Mouse (Mus musculus) hindbrain, embryonic 15.5 days (tissue): ENCODE data around the gene Panx3. TPM values are rescaled to one million over a fixed set of nuclear protein-coding genes. Genes with fewer than 3 reads are reported as not detected.

ENCODE experiments used
- ATAC-seq: fragments of 200-750 bp; cut with Nextera tagmentation; 2 replicates; pipeline ENCODE4 v1.8.0; 2017; ENCODE audit warnings: low read depth, moderate number of reproducible peaks, moderate TSS enrichment; ENCODE audit not compliant: low FRiP score
- H3K27ac ChIP-seq: fragments of 300-500 bp; sonication (generic); replicated peaks from 2 replicates; pipeline ENCODE4 v1.5.1; 2015; ENCODE audit warnings: mild to moderate bottlenecking, inconsistent platforms
- H3K27me3 ChIP-seq: fragments of 300-500 bp; sonication (generic); 2 replicates; pipeline ENCODE4 v1.6.1; 2015; ENCODE audit warnings: control low read depth, inconsistent platforms
- H3K36me3 ChIP-seq: fragments of 300-500 bp; sonication (generic); 2 replicates; pipeline ENCODE4 v1.6.1; 2015; ENCODE audit warnings: control low read depth, inconsistent platforms
- H3K4me1 ChIP-seq: fragments of 300-500 bp; sonication (generic); replicated peaks from 2 replicates; pipeline ENCODE4 v1.6.1; 2015; ENCODE audit warnings: control low read depth, inconsistent platforms
- H3K4me2 ChIP-seq: fragments of 300-500 bp; sonication (generic); 2 replicates; pipeline ENCODE4 v1.6.1; 2015; ENCODE audit warnings: moderate library complexity, mild to moderate bottlenecking, inconsistent platforms
- H3K4me3 ChIP-seq: fragments of 300-500 bp; sonication (generic); 2 replicates; pipeline ENCODE4 v1.5.1; 2015; ENCODE audit warnings: mild to moderate bottlenecking, inconsistent platforms
- H3K9ac ChIP-seq: fragments of 300-500 bp; sonication (generic); 2 replicates; pipeline ENCODE4 v1.6.1; 2015; ENCODE audit warnings: inconsistent platforms
- H3K9me3 ChIP-seq: fragments of 300-500 bp; sonication (generic); 2 replicates; pipeline ENCODE4 v1.6.1; 2016; ENCODE audit warnings: control low read depth, inconsistent platforms
- WGBS: fragments of 180-500 bp; shearing (Covaris S2); methylation state at CpG from one replicate; pipeline ENCODE4 v1.1.7; 2015; 5-methylcytosine and 5-hydroxymethylcytosine counted together
- polyA plus RNA-seq: library from polyadenylated mRNA; unstranded; fragments of >200 nt; fragmentation: Nextera tagmentation; extraction: Ambion mirVana; gene quantifications from 2 replicates; pipeline ENCODE4 v1.2.1, GENCODE M21; 2015

Gene Panx3
- polyA plus RNA-seq, 1 experiment from 2014 or later, result not detected

DNA sequence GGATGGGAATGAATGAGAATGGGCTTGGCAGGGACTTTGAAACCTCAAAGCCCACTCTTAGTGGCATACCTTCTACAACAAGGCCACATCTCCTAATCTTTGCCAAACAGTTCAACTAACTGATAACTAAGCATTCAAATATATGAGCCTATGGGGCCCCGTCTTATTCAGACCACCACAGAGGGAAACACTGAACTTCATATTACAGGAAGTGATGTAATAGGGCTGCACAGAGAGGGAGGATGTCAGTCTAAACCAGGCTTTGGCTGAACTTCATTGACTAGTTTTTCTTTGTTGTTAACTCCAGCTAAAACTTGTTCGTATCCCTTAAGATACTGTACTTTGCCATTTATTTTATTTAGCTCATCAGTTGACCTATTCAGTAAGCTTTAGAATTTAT is 39.1 kb downstream of the Panx3 start:
- no peak for ATAC-seq
- Histone ChIP-seq H3K4me1 (peaks cover 19% of the 10 kb centered on the region), H3K27ac (no peak overlapping the region), H3K4me2 (no peak overlapping the region), H3K4me3 (no peak overlapping the region), H3K27me3 (no peaks in the 10 kb centered on the region), H3K9me3 (no peaks in the 10 kb centered on the region), H3K36me3 (no peaks in the 10 kb centered on the region), H3K9ac (no peak overlapping the region)
- 88% methylated on average over 2 of the region's 2 CpGs for WGBS

DNA sequence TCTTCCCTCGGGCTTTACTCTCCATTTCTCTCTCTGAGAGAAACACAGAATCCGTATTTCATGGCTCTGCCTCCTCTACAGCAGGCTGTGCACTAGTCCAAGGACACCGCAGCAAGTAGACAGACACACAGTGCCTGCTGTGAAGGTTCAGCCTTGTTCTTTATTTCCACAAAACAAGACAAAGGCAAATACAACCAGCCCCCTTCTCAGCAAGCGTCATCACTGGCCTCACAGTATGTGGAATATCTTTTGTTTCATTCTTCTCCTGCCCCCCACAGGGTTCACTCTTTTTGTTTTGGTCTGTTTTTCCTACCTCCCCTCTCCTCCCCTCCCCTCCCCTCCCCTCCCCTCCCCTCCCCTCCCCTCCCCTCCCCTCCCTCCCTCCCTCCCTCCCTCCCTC is 40.5 kb downstream of the Panx3 start:
- no peak overlapping the region for H3K27ac ChIP-seq
- no peak overlapping the region for H3K4me3 ChIP-seq
- H3K4me2 ChIP-seq, result no peak overlapping the region
- 26% methylated on average over 4 of the region's 4 CpGs for WGBS
- no peak for ATAC-seq
- H3K27me3 ChIP-seq, result no peaks in the 10 kb centered on the region
- H3K4me1 ChIP-seq, result peaks cover 22% of the 10 kb centered on the region
- no peaks in the 10 kb centered on the region for H3K9me3 ChIP-seq
- H3K36me3 ChIP-seq, result no peaks in the 10 kb centered on the region
- no peak overlapping the region for H3K9ac ChIP-seq

DNA sequence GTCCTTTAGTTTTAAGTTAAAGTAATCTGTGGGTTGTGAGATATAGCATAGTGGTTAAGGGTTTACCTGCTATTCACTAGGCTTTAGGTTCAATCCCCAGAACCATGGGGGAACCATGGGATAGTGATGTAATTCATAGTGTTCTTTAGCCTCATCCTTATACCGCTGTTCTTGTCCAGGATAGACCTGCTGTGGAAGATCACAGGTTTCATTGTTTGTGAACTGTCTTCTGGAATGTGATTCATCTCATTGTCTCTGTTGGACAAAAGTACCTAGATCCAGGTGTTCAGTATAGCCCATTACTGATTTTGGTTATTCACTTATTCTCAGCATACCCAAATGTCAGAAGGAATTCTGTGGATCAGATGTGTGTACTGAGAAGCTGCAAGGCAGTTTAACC is 41.8 kb downstream of the Panx3 start:
- no peak overlapping the region for H3K27ac ChIP-seq

DNA sequence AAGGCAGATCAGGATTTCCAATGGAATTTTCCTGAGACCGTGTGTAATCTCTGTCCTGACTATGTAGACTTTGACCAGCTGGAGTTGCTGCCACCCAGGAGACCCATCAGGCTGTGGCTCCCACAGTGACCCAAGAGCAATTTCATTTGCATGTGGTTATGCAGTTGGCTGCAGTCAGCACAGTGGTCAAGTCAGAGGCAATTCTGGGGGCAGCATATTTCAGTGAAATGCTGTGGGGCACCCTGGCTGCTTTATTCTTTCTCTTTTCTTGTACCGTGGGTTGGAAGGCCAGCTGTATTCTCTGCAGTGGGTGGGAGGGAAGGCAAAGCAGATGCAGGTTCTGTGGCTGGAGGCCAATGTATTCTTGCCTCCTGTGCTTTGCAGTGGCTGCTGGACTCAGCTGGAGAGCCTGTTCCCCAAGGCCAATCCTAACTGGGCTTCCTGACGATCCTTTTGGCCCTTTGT is 42.9 kb downstream of the Panx3 start:
- Histone ChIP-seq H3K4me2 (peak overlapping the region; percentile 37), H3K9ac (peak overlapping the region; percentile 12; the same call in 1 of the 2 replicates), H3K4me3 (peak overlapping the region; percentile 12; the same call in 1 of the 2 replicates), H3K4me1 (peaks cover 22% of the 10 kb centered on the region), H3K9me3 (no peaks in the 10 kb centered on the region), H3K36me3 (no peaks in the 10 kb centered on the region), H3K27me3 (no peaks in the 10 kb centered on the region), H3K27ac (peak overlapping the region; percentile 83)
- peak; percentile 70 for ATAC-seq
- 3% methylated on average over 3 of the region's 3 CpGs for WGBS

More for the DNA sequence above, 41.8 kb downstream of the Panx3 start:
- Histone ChIP-seq H3K36me3 (no peaks in the 10 kb centered on the region), H3K9me3 (no peaks in the 10 kb centered on the region), H3K4me2 (no peak overlapping the region), H3K9ac (no peak overlapping the region), H3K27me3 (no peaks in the 10 kb centered on the region), H3K4me1 (peaks cover 22% of the 10 kb centered on the region), H3K4me3 (no peak overlapping the region)
- no peak for ATAC-seq
- WGBS, result 90% methylated on average over 1 of the region's 1 CpGs

DNA sequence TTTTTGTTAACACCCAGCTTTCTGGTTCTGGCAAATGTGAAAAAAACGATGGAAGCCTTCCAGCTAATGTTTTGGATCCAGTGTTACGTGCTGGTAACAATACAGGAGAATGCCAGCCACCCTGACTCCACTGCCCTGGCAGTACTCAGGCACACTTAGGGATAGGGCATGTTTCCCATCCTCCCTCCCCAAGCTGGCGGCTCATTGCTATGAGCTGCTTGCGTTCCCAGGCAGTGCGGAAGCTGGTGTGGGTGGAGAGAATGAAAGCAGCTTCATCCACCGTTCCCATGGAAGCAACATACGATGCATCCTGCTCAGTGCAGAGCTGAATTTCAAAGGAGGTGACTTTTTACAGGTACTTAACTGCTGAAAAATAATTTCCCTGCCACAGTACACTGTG is 43.4 kb downstream of the Panx3 start:
- Histone ChIP-seq H3K27ac (peak overlapping the region; percentile 83), H3K27me3 (no peaks in the 10 kb centered on the region), H3K36me3 (no peaks in the 10 kb centered on the region), H3K4me2 (peak overlapping the region; percentile 37), H3K9me3 (no peaks in the 10 kb centered on the region), H3K4me3 (peak overlapping the region; percentile 12; the same call in 1 of the 2 replicates), H3K4me1 (peaks cover 22% of the 10 kb centered on the region), H3K9ac (0 out of 2 replicates have a peak overlapping the region, but pooled peaks have one; percentile 12)
- peak; percentile 91 for ATAC-seq
- WGBS, result 3% methylated on average over 7 of the region's 7 CpGs

DNA sequence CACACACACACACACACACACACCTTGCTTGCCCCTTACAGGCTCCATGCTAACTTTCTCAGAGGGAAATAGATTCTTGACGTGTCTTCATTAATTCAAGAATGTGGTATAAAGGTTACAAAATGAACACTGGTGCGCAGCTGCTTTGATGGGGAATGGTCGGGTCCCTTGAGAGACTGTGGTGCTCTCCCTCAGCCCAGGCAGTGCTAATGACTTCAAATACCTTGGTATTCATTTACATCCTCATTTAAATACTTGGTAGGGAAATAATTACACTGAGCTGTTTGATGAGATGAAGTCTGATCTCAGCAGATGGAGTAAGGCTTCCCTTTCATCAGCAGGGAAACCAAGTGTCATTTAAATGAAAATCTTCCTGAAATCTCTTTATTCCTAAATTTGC is 43.9 kb downstream of the Panx3 start:
- Histone ChIP-seq H3K4me1 (peaks cover 22% of the 10 kb centered on the region), H3K9ac (no peak overlapping the region), H3K4me2 (peak overlapping the region; percentile 37), H3K27me3 (no peaks in the 10 kb centered on the region), H3K4me3 (no peak overlapping the region), H3K27ac (peak overlapping the region; percentile 83), H3K9me3 (no peaks in the 10 kb centered on the region), H3K36me3 (no peaks in the 10 kb centered on the region)
- ATAC-seq, result peak; percentile 63; the same call in 1 of the 2 replicates
- 21% methylated on average over 3 of the region's 3 CpGs for WGBS

DNA sequence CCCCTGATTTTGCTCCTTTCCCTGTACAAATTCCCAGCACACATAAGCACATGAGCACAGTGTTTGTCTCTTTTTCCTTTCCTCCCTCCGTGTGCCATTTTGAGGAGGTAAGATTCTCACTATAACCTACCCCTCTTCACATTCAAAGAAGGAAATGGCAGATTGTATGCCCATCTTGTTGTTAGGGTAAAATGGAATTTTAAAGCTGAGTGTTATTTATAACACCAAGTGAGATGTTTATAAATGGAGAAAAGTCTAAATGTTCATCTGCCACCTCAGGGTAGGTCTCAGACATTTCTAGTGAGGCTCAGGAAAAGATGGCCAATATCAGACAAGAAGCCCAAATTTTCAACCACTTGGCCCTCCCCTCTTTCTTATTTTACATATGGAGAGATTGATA is 44.5 kb downstream of the Panx3 start:
- H3K9ac ChIP-seq, result no peak overlapping the region
- no peaks in the 10 kb centered on the region for H3K27me3 ChIP-seq
- H3K4me2 ChIP-seq, result no peak overlapping the region
- H3K9me3 ChIP-seq, result no peaks in the 10 kb centered on the region
- no peak for ATAC-seq
- H3K27ac ChIP-seq, result peak overlapping the region; percentile 83; the same call in 1 of the 2 replicates
- peaks cover 22% of the 10 kb centered on the region for H3K4me1 ChIP-seq
- WGBS, result 78% methylated on average over 1 of the region's 1 CpGs
- H3K4me3 ChIP-seq, result no peak overlapping the region
- no peaks in the 10 kb centered on the region for H3K36me3 ChIP-seq

DNA sequence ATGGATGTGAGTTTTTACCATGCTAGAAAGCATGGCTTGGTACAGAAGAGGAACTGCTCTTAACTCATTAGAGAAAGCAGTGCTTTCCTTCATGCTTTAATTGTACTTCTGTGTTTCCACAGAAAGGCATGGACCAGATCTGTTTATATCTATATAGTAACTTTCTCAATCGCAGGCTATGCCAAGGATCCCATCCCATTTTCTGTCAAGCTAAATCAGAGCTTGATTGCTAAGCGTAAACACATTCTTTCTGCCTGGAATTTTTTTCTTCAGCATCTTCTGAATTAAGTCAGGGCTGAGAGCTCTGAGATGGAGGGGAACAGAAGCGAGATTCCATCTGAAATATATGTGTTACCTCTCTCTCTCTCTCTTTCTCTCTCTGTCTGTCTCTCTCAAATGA is 45.1 kb downstream of the Panx3 start:
- H3K9me3 ChIP-seq, result no peaks in the 10 kb centered on the region
- H3K36me3 ChIP-seq, result no peaks in the 10 kb centered on the region
- no peak for ATAC-seq
- peaks cover 22% of the 10 kb centered on the region for H3K4me1 ChIP-seq
- 84% methylated on average over 3 of the region's 3 CpGs for WGBS
- no peaks in the 10 kb centered on the region for H3K27me3 ChIP-seq
- no peak overlapping the region for H3K27ac ChIP-seq
- no peak overlapping the region for H3K4me2 ChIP-seq
- H3K4me3 ChIP-seq, result no peak overlapping the region
- no peak overlapping the region for H3K9ac ChIP-seq

DNA sequence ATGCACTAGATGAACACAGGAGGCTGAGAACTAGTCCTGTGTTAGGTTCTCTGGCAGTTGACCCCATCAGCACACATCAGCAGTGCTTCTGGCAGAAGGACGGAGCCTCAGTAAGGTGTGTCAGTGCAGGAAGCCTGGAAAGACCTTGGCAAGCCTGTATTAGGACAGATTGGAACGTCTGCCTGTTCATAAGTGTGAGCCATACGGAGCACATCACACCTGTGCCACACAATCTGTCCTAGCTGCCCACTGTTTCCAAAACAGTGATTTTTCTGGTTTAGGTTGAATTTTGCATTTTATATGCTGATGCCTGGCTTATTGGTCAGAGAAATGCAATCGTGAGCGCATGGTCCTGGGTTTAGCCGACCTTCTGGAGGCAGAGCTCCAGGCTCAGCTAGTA is 47.7 kb downstream of the Panx3 start:
- Histone ChIP-seq H3K4me1 (peaks cover 16% of the 10 kb centered on the region), H3K27ac (no peak overlapping the region), H3K4me2 (no peak overlapping the region), H3K9ac (no peak overlapping the region), H3K36me3 (no peaks in the 10 kb centered on the region), H3K9me3 (no peaks in the 10 kb centered on the region), H3K4me3 (no peak overlapping the region), H3K27me3 (no peaks in the 10 kb centered on the region)
- no peak for ATAC-seq
- 81% methylated on average over 6 of the region's 6 CpGs for WGBS

DNA sequence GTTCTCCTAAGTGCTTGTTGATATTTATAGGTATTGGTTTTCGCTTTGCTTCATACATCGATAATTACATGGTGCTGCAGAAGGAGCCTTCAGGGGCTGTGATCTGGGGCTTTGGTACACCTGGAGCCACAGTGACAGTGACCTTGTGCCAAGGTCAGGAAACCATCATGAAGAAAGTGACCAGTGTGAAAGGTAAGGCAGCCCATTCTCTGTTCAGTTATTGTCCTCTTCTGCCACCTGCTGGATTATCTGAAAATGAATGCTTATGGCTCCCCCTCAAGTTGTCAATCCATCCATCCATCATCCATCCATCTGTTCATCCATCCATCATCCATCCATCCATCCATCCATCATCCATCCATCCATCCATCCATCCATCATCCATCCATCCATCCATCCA is 52.3 kb downstream of the Panx3 start:
- peaks cover 14% of the 10 kb centered on the region for H3K4me1 ChIP-seq
- no peak overlapping the region for H3K4me3 ChIP-seq
- no peak overlapping the region for H3K27ac ChIP-seq
- 64% methylated on average over 2 of the region's 2 CpGs for WGBS
- H3K4me2 ChIP-seq, result no peak overlapping the region
- H3K9me3 ChIP-seq, result no peaks in the 10 kb centered on the region
- H3K27me3 ChIP-seq, result no peaks in the 10 kb centered on the region
- no peak overlapping the region for H3K9ac ChIP-seq
- no peak for ATAC-seq
- H3K36me3 ChIP-seq, result no peaks in the 10 kb centered on the region

DNA sequence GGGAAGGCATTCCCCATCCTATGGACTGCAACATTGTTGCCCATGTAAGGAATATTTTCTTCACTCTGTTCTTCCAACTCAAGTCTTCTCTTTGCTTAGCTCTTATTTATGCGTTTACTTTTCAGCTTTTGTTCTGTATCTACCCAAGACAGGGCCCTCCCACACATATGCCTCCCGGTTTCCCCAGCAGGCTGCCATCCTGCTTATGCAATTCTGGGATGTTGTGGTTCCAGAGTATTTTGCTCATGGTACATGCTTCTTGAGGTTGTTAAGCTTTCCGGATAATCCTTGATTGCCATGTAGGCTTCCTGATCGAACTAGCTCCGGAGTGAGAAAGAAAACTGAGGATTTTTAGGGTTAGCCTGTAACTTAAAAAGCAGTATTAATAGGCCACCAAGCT is 53.8 kb downstream of the Panx3 start:
- Histone ChIP-seq H3K4me3 (no peak overlapping the region), H3K27me3 (no peaks in the 10 kb centered on the region), H3K9me3 (no peaks in the 10 kb centered on the region), H3K4me1 (peaks cover 14% of the 10 kb centered on the region), H3K27ac (no peak overlapping the region), H3K4me2 (no peak overlapping the region), H3K9ac (no peak overlapping the region), H3K36me3 (no peaks in the 10 kb centered on the region)
- no peak for ATAC-seq
- WGBS, result 72% methylated on average over 5 of the region's 5 CpGs

DNA sequence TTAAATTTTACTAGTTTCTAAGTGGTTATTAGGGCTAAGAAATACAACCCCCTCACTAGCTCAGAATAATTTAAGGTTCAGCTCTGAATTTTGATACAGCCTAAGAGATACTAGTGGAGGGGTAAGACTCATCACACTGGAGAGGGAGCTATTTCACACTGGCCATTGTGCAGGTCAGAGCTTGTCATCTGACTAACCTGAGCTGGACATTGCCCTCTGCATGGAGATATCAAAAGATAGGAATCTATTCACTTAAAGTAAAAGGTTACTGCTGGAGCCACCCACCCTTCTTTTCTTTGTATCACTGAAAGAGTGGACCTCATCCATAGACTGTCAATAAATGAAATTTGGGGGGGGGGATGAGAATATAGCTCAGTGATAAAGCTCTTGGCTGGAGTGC is 54.7 kb downstream of the Panx3 start:
- H3K9ac ChIP-seq, result no peak overlapping the region
- H3K9me3 ChIP-seq, result no peaks in the 10 kb centered on the region
- ATAC-seq, result peak; percentile 19; the same call in 1 of the 2 replicates
- no peak overlapping the region for H3K27ac ChIP-seq
- no peak overlapping the region for H3K4me3 ChIP-seq
- H3K36me3 ChIP-seq, result no peaks in the 10 kb centered on the region
- peak overlapping the region; percentile 61 for H3K4me2 ChIP-seq
- H3K27me3 ChIP-seq, result no peaks in the 10 kb centered on the region
- peaks cover 14% of the 10 kb centered on the region for H3K4me1 ChIP-seq

DNA sequence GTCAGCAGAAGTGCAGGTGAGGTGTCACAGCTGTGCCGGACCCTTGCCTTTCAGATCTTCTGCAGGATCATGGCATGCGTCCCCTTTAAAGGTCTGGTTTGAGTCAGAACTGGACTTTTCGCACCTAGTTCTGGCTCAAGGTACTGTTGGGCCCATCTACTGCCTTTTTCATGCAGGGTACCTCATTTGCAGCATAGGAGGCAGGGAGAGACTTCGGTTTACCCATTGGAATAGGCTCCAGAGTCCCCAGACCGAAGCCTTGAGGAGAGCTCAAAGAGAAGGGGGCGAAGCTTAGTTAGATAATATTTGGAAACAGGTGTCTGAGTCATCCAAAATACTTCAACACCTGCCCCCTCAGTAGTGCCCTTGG is 55.1 kb downstream of the Panx3 start:
- 23% methylated on average over 6 of the region's 6 CpGs for WGBS
- peak; percentile 75; the same call in 1 of the 2 replicates for ATAC-seq
- Histone ChIP-seq H3K4me2 (peak overlapping the region; percentile 61), H3K4me3 (peak overlapping the region; percentile 50), H3K9ac (peak overlapping the region; percentile 67), H3K9me3 (no peaks in the 10 kb centered on the region), H3K27me3 (no peaks in the 10 kb centered on the region), H3K4me1 (peaks cover 14% of the 10 kb centered on the region), H3K27ac (peak overlapping the region; percentile 82), H3K36me3 (no peaks in the 10 kb centered on the region)
